Mouse (Mus musculus): ENCODE measurements at regions not wholly inside any gene's neighbourhood (a gene's known extent, or its start where the extent isn't known, plus 50 kb on each side); places are given as distances from the start of the nearest gene placed in this dataset.

DNA sequence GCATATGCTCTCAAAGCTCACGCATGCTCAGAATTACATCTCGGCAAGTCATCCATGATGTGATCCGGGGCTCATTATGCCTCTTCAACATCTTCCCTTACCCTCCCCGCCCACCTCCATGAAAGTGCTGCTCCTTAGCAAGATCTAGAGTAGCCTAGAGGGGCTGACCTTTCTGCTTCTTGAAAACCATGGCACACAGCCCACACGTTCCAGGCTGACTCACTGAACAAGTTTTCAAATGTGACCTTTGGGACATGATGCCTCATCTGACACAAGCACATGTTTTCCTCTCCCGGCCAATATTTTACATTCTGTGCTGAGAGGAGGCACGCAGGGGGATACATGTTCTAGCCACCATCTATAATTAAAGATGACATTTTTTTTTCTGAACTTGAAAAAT is 340.1 kb upstream of the Cdh11 start:
- Histone ChIP-seq H3K27ac (no peak overlapping the region), H3K4me3 (ENCODE audit: low read length) (no peak overlapping the region), H3K4me1 (ENCODE audit: insufficient read depth, low read length) (no peaks in the 10 kb centered on the region), H3K27me3 (ENCODE audit: insufficient read depth, low read length) (no peaks in the 10 kb centered on the region), H3K4me2 (ENCODE audit: low read depth, low read length) (no peak overlapping the region), H3K9me3 (ENCODE audit: low read length) (no peaks in the 10 kb centered on the region), H3K9ac (replicated peaks; ENCODE audit: low read length) (no peak overlapping the region), H3K36me3 (ENCODE audit: insufficient read depth, low read length) (no peaks in the 10 kb centered on the region)
- no peak for DNase-seq (ENCODE audit: low spot score)
- no peak for TF ChIP-seq CTCF (IDR thresholded peaks at IDR 0.05; ENCODE audit: low read depth)
- ATAC-seq = no peak
- 74% methylated on average over 7 of the region's 7 CpGs for WGBS

DNA sequence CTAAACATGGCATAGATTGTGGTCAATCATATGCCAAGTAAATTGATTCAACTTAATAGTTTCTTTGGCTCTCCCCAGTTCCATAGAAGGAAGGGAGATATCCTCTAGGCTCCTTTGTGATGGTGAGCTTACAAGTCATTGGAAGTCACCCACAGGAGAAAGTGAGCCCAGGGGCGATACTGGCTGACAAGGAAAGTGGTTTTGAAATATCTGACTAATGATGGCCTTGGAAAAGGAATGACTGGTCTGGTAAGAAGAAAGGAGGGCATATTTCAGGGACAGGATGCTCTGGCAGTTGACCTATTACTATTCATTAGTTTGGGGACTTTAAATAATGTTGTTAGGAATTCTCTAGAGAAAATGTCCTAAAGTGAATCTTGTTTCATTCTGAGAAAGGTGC is 352.7 kb upstream of the Cdh11 start:
- Histone ChIP-seq H3K36me3 (ENCODE audit: insufficient read depth, low read length) (no peaks in the 10 kb centered on the region), H3K27me3 (ENCODE audit: insufficient read depth, low read length) (no peaks in the 10 kb centered on the region), H3K4me2 (ENCODE audit: low read depth, low read length) (no peak overlapping the region), H3K4me3 (ENCODE audit: low read length) (no peak overlapping the region), H3K9me3 (ENCODE audit: low read length) (no peaks in the 10 kb centered on the region), H3K9ac (replicated peaks; ENCODE audit: low read length) (no peak overlapping the region), H3K4me1 (ENCODE audit: insufficient read depth, low read length) (no peaks in the 10 kb centered on the region), H3K27ac (no peak overlapping the region)
- TF ChIP-seq CTCF (IDR thresholded peaks at IDR 0.05; ENCODE audit: low read depth) = no peak
- DNase-seq (ENCODE audit: low spot score) (no peak), ATAC-seq (no peak)
- 81% methylated on average over 1 of the region's 1 CpGs for WGBS

DNA sequence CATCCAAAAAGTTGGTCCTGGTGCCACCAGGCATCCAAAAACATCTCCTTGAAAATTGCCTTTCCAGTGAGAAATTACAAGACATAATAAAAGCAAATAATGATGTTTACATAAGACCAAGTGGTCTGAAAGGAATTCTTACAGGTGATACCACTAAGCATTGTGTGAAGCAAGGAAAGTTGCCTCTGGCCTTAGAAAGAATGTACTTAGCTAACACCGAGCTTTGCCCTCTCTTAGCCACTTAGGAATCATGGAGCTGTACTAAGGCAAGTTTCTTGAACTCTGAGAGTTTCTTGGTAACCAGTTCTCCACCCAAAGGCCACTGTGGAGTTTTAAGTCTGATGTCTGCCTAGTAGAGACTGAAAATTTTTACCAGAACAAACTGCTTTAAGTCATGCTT is 359.4 kb upstream of the Cdh11 start:
- Histone ChIP-seq H3K4me3 (ENCODE audit: low read length) (no peak overlapping the region), H3K27me3 (ENCODE audit: insufficient read depth, low read length) (no peaks in the 10 kb centered on the region), H3K4me2 (ENCODE audit: low read depth, low read length) (no peak overlapping the region), H3K9ac (replicated peaks; ENCODE audit: low read length) (no peak overlapping the region), H3K27ac (no peak overlapping the region), H3K9me3 (ENCODE audit: low read length) (no peaks in the 10 kb centered on the region), H3K4me1 (ENCODE audit: insufficient read depth, low read length) (0 out of 2 replicates have a peak, but pooled peaks cover 4% of the 10 kb centered on the region), H3K36me3 (ENCODE audit: insufficient read depth, low read length) (no peaks in the 10 kb centered on the region)
- no peak for TF ChIP-seq CTCF (IDR thresholded peaks at IDR 0.05; ENCODE audit: low read depth)
- 81% methylated on average over 1 of the region's 1 CpGs for WGBS
- DNase-seq (ENCODE audit: low spot score) (no peak), ATAC-seq (no peak)

GRCm38 (mm10) chr8:103148013-103148412 is 362.6 kb upstream of the Cdh11 start:
- Histone ChIP-seq H3K9ac (replicated peaks; ENCODE audit: low read length) (no peak overlapping the region), H3K27ac (no peak overlapping the region), H3K4me2 (ENCODE audit: low read depth, low read length) (no peak overlapping the region), H3K4me1 (ENCODE audit: insufficient read depth, low read length) (0 out of 2 replicates have a peak, but pooled peaks cover 4% of the 10 kb centered on the region), H3K9me3 (ENCODE audit: low read length) (no peaks in the 10 kb centered on the region), H3K27me3 (ENCODE audit: insufficient read depth, low read length) (no peaks in the 10 kb centered on the region), H3K4me3 (ENCODE audit: low read length) (no peak overlapping the region), H3K36me3 (ENCODE audit: insufficient read depth, low read length) (no peaks in the 10 kb centered on the region)
- no peak for TF ChIP-seq CTCF (IDR thresholded peaks at IDR 0.05; ENCODE audit: low read depth)
- no peak for DNase-seq (ENCODE audit: low spot score)
- 39% methylated on average over 4 of the region's 4 CpGs for WGBS
- ATAC-seq = no peak

- Histone ChIP-seq H3K4me3 (ENCODE audit: low read length) (no peak overlapping the region), H3K9ac (replicated peaks; ENCODE audit: low read length) (no peak overlapping the region), H3K4me2 (ENCODE audit: low read depth, low read length) (no peak overlapping the region), H3K27ac (no peak overlapping the region), H3K36me3 (ENCODE audit: insufficient read depth, low read length) (no peaks in the 10 kb centered on the region), H3K27me3 (ENCODE audit: insufficient read depth, low read length) (no peaks in the 10 kb centered on the region), H3K9me3 (ENCODE audit: low read length) (no peaks in the 10 kb centered on the region), H3K4me1 (ENCODE audit: insufficient read depth, low read length) (0 out of 2 replicates have a peak, but pooled peaks cover 4% of the 10 kb centered on the region)
- 40% methylated on average over 10 of the region's 10 CpGs for WGBS
- TF ChIP-seq CTCF (IDR thresholded peaks at IDR 0.05; ENCODE audit: low read depth) = no peak
- ATAC-seq = peak; percentile 24; the same call in 1 of the 2 replicates
- no peak for DNase-seq (ENCODE audit: low spot score)
These were observed 363.0 kb upstream of the Cdh11 start for GRCm38 (mm10) chr8:103148447-103148846.

GRCm38 (mm10) chr8:103166623-103167316 is 381.3 kb upstream of the Cdh11 start:
- Histone ChIP-seq H3K27me3 (ENCODE audit: insufficient read depth, low read length) (no peaks in the 10 kb centered on the region), H3K36me3 (ENCODE audit: insufficient read depth, low read length) (no peaks in the 10 kb centered on the region), H3K27ac (no peak overlapping the region), H3K9me3 (ENCODE audit: low read length) (no peaks in the 10 kb centered on the region), H3K4me2 (ENCODE audit: low read depth, low read length) (no peak overlapping the region), H3K4me1 (ENCODE audit: insufficient read depth, low read length) (no peaks in the 10 kb centered on the region), H3K4me3 (ENCODE audit: low read length) (no peak overlapping the region), H3K9ac (replicated peaks; ENCODE audit: low read length) (no peak overlapping the region)
- DNase-seq (ENCODE audit: low spot score) = peak; percentile 36
- no peak for TF ChIP-seq CTCF (IDR thresholded peaks at IDR 0.05; ENCODE audit: low read depth)
- peak; percentile 79 for ATAC-seq
- WGBS = 57% methylated on average over 7 of the region's 7 CpGs

- Histone ChIP-seq H3K9ac (replicated peaks; ENCODE audit: low read length) (no peak overlapping the region), H3K4me3 (ENCODE audit: low read length) (no peak overlapping the region), H3K36me3 (ENCODE audit: insufficient read depth, low read length) (no peaks in the 10 kb centered on the region), H3K4me1 (ENCODE audit: insufficient read depth, low read length) (no peaks in the 10 kb centered on the region), H3K27me3 (ENCODE audit: insufficient read depth, low read length) (no peaks in the 10 kb centered on the region), H3K4me2 (ENCODE audit: low read depth, low read length) (no peak overlapping the region), H3K27ac (no peak overlapping the region), H3K9me3 (ENCODE audit: low read length) (no peaks in the 10 kb centered on the region)
- ATAC-seq (no peak), DNase-seq (ENCODE audit: low spot score) (no peak)
- WGBS = 85% methylated on average over 3 of the region's 3 CpGs
- TF ChIP-seq CTCF (IDR thresholded peaks at IDR 0.05; ENCODE audit: low read depth) = no peak
These were observed 387.9 kb upstream of the Cdh11 start for GRCm38 (mm10) chr8:103173313-103173712.

All from hindbrain, postnatal 0 days (tissue).